Comparison of ENCODE assay signal across 10 mouse cellular contexts in genomic region chr12:84571466-84572340, GRCm38 (mm10). TPM values are rescaled to one million over a fixed set of nuclear protein-coding genes. Genes with fewer than 3 reads are reported as not detected.
DNase-seq lines count a peak whose midpoint lies in the region; ATAC-seq and TF ChIP-seq lines count a peak whose summit lies in the region.
"Had no signal": no experiment of that assay in that cellular context is flagged by ENCODE, and none has a peak within 500 bp of the region (broad histone marks: within the 10 kb centered on the region; RNA-seq: fewer than 3 reads in every experiment).

No protein-coding gene starts in this region.

- intact Hi-C loops in left cerebral cortex, postnatal 36 days (cut with DNase I), result no loop called here
- intact Hi-C loops in left cerebral cortex, adult 2 months (cut with DNase I), result no loop called here

- 0 out of 2 replicates have a peak overlapping the region, but pooled peaks have one; percentile 8 for H3K9ac ChIP-seq in neural tube, embryonic 12.5 days

- H3K27ac ChIP-seq in left cerebral cortex, adult 2 months, result no peak overlapping the region
- no peak overlapping the region for H3K27ac ChIP-seq in hindbrain, embryonic 10.5 days
- H3K27ac ChIP-seq in neural tube, embryonic 12.5 days, result no peak overlapping the region

- H3K4me1 ChIP-seq in hindbrain, embryonic 10.5 days (replicated peaks), result peaks cover 29% of the 10 kb centered on the region
- peaks cover 17% of the 10 kb centered on the region for H3K4me1 ChIP-seq in neural tube, embryonic 12.5 days

- peaks cover 100% of the 10 kb centered on the region for H3K27me3 ChIP-seq in hindbrain, embryonic 10.5 days (ENCODE audit: insufficient read depth, poor library complexity, severe bottlenecking)
- peaks cover 93% of the 10 kb centered on the region for H3K27me3 ChIP-seq in neural tube, embryonic 12.5 days (replicated peaks)

- DNase-seq in left cerebral cortex, postnatal 36 days (ENCODE audit: low spot score in 2 of 2), result peak; percentile 15 to 17
- no peak for DNase-seq in left cerebral cortex, adult 2 months (ENCODE audit: extremely low spot score in 1 of 2, low spot score in 2 of 2)
- peak; percentile 57 for DNase-seq in embryo, embryonic 10.5 days (ENCODE audit: low spot score)
- DNase-seq in hindbrain, embryonic 10.5 days (ENCODE audit: low spot score), result no peak
- no peak for DNase-seq in spleen, postnatal 10 days (ENCODE audit: low spot score in 2 of 2)
- no peak for DNase-seq in frontal cortex, postnatal 14 days (ENCODE audit: low spot score in 2 of 2)

- no peak for TF ChIP-seq CTCF in left cerebral cortex, adult 2 months (IDR thresholded peaks at IDR 0.05)

- H3K4me2 ChIP-seq in neural tube, embryonic 12.5 days (replicated peaks), result no peak overlapping the region

- H3K36me3 ChIP-seq in hindbrain, embryonic 10.5 days, result no peaks in the 10 kb centered on the region
- no peaks in the 10 kb centered on the region for H3K36me3 ChIP-seq in neural tube, embryonic 12.5 days

- WGBS in hindbrain, embryonic 10.5 days, result 1% methylated on average over 43 of the region's 43 CpGs
- WGBS in neural tube, embryonic 12.5 days, result 1% methylated on average over 43 of the region's 43 CpGs

- no peaks in the 10 kb centered on the region for H3K9me3 ChIP-seq in hindbrain, embryonic 10.5 days
- no peaks in the 10 kb centered on the region for H3K9me3 ChIP-seq in neural tube, embryonic 12.5 days

- ATAC-seq in neural tube, embryonic 12.5 days (ENCODE audit: low FRiP score, low read depth), result no peak
- no peak for ATAC-seq in megakaryocyte progenitor cell, adult 5-6 weeks (replicated peaks; ENCODE audit: poor library complexity)

- H3K4me3 ChIP-seq in left cerebral cortex, adult 2 months, result no peak overlapping the region
- H3K4me3 ChIP-seq in hindbrain, embryonic 10.5 days, result peak overlapping the region; percentile 9; the same call in 1 of the 2 replicates
- H3K4me3 ChIP-seq in neural tube, embryonic 12.5 days, result no peak overlapping the region

RNA-seq across cellular contexts. Expression of gene Vsx2, which starts 2.1 kb away (rescaled TPM):
- total RNA-seq in left cerebral cortex, postnatal 36 days (2021), result under 1 TPM; 0.16 to 0.22 TPM
- under 1 TPM; 0.23 TPM for total RNA-seq in left cerebral cortex, adult 2 months (2021)
- 2.7 and 3.4 TPM in 2 replicates for polyA plus RNA-seq in hindbrain, embryonic 10.5 days (2016; fragmentation: Nextera tagmentation; extraction: Ambion mirVana)
- 6.6 and 6.9 TPM in 2 replicates for polyA plus RNA-seq in neural tube, embryonic 12.5 days (2016; fragmentation: Nextera tagmentation; extraction: Ambion mirVana)
- total RNA-seq in megakaryocyte progenitor cell, adult 5-6 weeks (2015), result not detected in 2 replicates
- total RNA-seq in megakaryocyte progenitor cell, adult 5-6 weeks (2017), result not detected in 2 replicates
- polyA plus RNA-seq: large intestine, adult 2 months; spleen, adult 2 months had no signal

RNA-seq across cellular contexts. Expression of gene Abcd4, which starts 45.5 kb away (rescaled TPM):
- 10 to 100 TPM; 10.5 to 13.1 TPM for total RNA-seq in left cerebral cortex, postnatal 36 days (2021)
- 10 to 100 TPM; 10.2 to 11.4 TPM for total RNA-seq in left cerebral cortex, adult 2 months (2021)
- polyA plus RNA-seq in hindbrain, embryonic 10.5 days (2016; fragmentation: Nextera tagmentation; extraction: Ambion mirVana), result 12.0 and 14.1 TPM in 2 replicates
- 13.3 and 14.1 TPM in 2 replicates for polyA plus RNA-seq in neural tube, embryonic 12.5 days (2016; fragmentation: Nextera tagmentation; extraction: Ambion mirVana)
- total RNA-seq in megakaryocyte progenitor cell, adult 5-6 weeks (2015), result 2.7 and 3.6 TPM in 2 replicates
- total RNA-seq in megakaryocyte progenitor cell, adult 5-6 weeks (2017), result 3.9 and 5.1 TPM in 2 replicates

Comparison
In these comparisons a context has a peak if more than half of its experiments do, and no peak if none do; other contexts are left out.
1. DNase-seq: peak in left cerebral cortex, postnatal 36 days (2 of 2) and embryo, embryonic 10.5 days (single experiment); none in left cerebral cortex, adult 2 months (0 of 2), hindbrain, embryonic 10.5 days (single experiment), spleen, postnatal 10 days (0 of 2) and frontal cortex, postnatal 14 days (0 of 2).